ENCODE assay signal across 8 mouse cellular contexts in genomic region chr3:122122127-122122663, GRCm38 (mm10).
DNase-seq lines count a peak whose midpoint lies in the region; ATAC-seq and TF ChIP-seq lines count a peak whose summit lies in the region.

No protein-coding gene starts in this region.

- no peaks in the 10 kb centered on the region for H3K36me3 ChIP-seq in erythroblast, embryonic 14.5 days (ENCODE audit: control insufficient read depth)
- no peaks in the 10 kb centered on the region for H3K36me3 ChIP-seq in embryonic facial prominence, embryonic 10.5 days (replicated peaks)
- H3K36me3 ChIP-seq in heart, adult 2 months (ENCODE audit: control insufficient read depth, insufficient read depth, low read length) = no peaks in the 10 kb centered on the region
- H3K36me3 ChIP-seq in kidney, adult 2 months (ENCODE audit: control insufficient read depth, insufficient read depth, low read length) = no peaks in the 10 kb centered on the region
- no peaks in the 10 kb centered on the region for H3K36me3 ChIP-seq in limb, embryonic 12.5 days
- no peaks in the 10 kb centered on the region for H3K36me3 ChIP-seq in midbrain, embryonic 14.5 days (ENCODE audit: control insufficient read depth, insufficient read depth, low read length)

- H3K4me2 ChIP-seq in limb, embryonic 12.5 days = peak overlapping the region; percentile 52
- peak overlapping the region; percentile 55 for H3K4me2 ChIP-seq in midbrain, embryonic 14.5 days (ENCODE audit: low read length)

- no peaks in the 10 kb centered on the region for H3K27me3 ChIP-seq in erythroblast, embryonic 14.5 days (ENCODE audit: control insufficient read depth)
- 0 out of 2 replicates have a peak, but pooled peaks cover 7% of the 10 kb centered on the region for H3K27me3 ChIP-seq in embryonic facial prominence, embryonic 10.5 days (replicated peaks; ENCODE audit: low read depth, poor library complexity, severe bottlenecking)
- no peaks in the 10 kb centered on the region for H3K27me3 ChIP-seq in heart, adult 2 months (ENCODE audit: control insufficient read depth, insufficient read depth, low read length)
- no peaks in the 10 kb centered on the region for H3K27me3 ChIP-seq in kidney, adult 2 months (replicated peaks; ENCODE audit: control insufficient read depth, insufficient read depth, low read length)
- H3K27me3 ChIP-seq in limb, embryonic 12.5 days = no peaks in the 10 kb centered on the region
- no peaks in the 10 kb centered on the region for H3K27me3 ChIP-seq in midbrain, embryonic 14.5 days (ENCODE audit: control insufficient read depth, insufficient read depth, low read length)

- H3K27ac ChIP-seq in embryonic facial prominence, embryonic 10.5 days (replicated peaks) = peak overlapping the region; percentile 26; the same call in 1 of the 2 replicates
- H3K27ac ChIP-seq in heart, adult 2 months = peak overlapping the region; percentile 96
- peak overlapping the region; percentile 74 for H3K27ac ChIP-seq in kidney, adult 2 months (ENCODE audit: insufficient read depth, low read depth, low read length)
- H3K27ac ChIP-seq in limb, embryonic 12.5 days = 0 out of 2 replicates have a peak overlapping the region, but pooled peaks have one; percentile 23
- H3K27ac ChIP-seq in midbrain, embryonic 14.5 days (replicated peaks; ENCODE audit: low read depth, low read length) = no peak overlapping the region

- intact Hi-C loops in heart, adult 2 months (cut with DNase I) = loop anchor here (1.0 to 5.0 kb wide), 9 partner anchors 18 to 585 kb away; no protein-coding TSS in a partner anchor

- 0 out of 2 replicates have a peak overlapping the region, but pooled peaks have one; percentile 13 for H3K9ac ChIP-seq in heart, adult 2 months (ENCODE audit: low read depth, low read length)
- H3K9ac ChIP-seq in limb, embryonic 12.5 days (replicated peaks) = 0 out of 2 replicates have a peak overlapping the region, but pooled peaks have one; percentile 12
- H3K9ac ChIP-seq in midbrain, embryonic 14.5 days (replicated peaks; ENCODE audit: low read length) = 0 out of 2 replicates have a peak overlapping the region, but pooled peaks have one; percentile 29

- no peak for ATAC-seq in erythroblast, adult 5-6 weeks (replicated peaks; ENCODE audit: low FRiP score, poor library complexity, severe bottlenecking)
- ATAC-seq in limb, embryonic 12.5 days (ENCODE audit: insufficient number of reproducible peaks, insufficient read depth, low FRiP score, low TSS enrichment, low read depth) = peak; percentile 98
- peak; percentile 85 for ATAC-seq in midbrain, embryonic 14.5 days (ENCODE audit: low FRiP score, low TSS enrichment)

- peaks cover 8% of the 10 kb centered on the region for H3K4me1 ChIP-seq in erythroblast, embryonic 14.5 days (ENCODE audit: control insufficient read depth)
- peaks cover 32% of the 10 kb centered on the region for H3K4me1 ChIP-seq in embryonic facial prominence, embryonic 10.5 days
- peaks cover 22% of the 10 kb centered on the region for H3K4me1 ChIP-seq in heart, adult 2 months (ENCODE audit: control insufficient read depth, insufficient read depth, low read length)
- H3K4me1 ChIP-seq in kidney, adult 2 months (ENCODE audit: control insufficient read depth, insufficient read depth, low read length) = no peaks in the 10 kb centered on the region; the same call in 1 of the 2 replicates
- H3K4me1 ChIP-seq in limb, embryonic 12.5 days (replicated peaks) = peaks cover 16% of the 10 kb centered on the region
- peaks cover 10% of the 10 kb centered on the region; the same call in 1 of the 2 replicates for H3K4me1 ChIP-seq in midbrain, embryonic 14.5 days (ENCODE audit: control insufficient read depth, insufficient read depth, low read length)

- no peaks in the 10 kb centered on the region for H3K79me2 ChIP-seq in heart, adult 2 months (replicated peaks; ENCODE audit: control insufficient read depth, insufficient read depth, low read length)

- peak; percentile 53; the same call in 1 of the 2 replicates for TF ChIP-seq POLR2A in heart, adult 2 months (IDR thresholded peaks at IDR 0.05; ENCODE audit: insufficient read depth, low read depth, low read length)
- TF ChIP-seq POLR2A in kidney, adult 2 months (IDR thresholded peaks at IDR 0.05; ENCODE audit: low read depth, low read length) = no peak

- H3K4me3 ChIP-seq in erythroblast, embryonic 14.5 days (replicated peaks) = peak overlapping the region; percentile 40
- peak overlapping the region; percentile 45 for H3K4me3 ChIP-seq in embryonic facial prominence, embryonic 10.5 days
- H3K4me3 ChIP-seq in heart, adult 2 months = peak overlapping the region; percentile 20
- peak overlapping the region; percentile 1; the same call in 1 of the 2 replicates for H3K4me3 ChIP-seq in kidney, adult 2 months (ENCODE audit: insufficient read depth, low read depth, low read length)
- H3K4me3 ChIP-seq in limb, embryonic 12.5 days (replicated peaks) = peak overlapping the region; percentile 24
- peak overlapping the region; percentile 14; the same call in 1 of the 2 replicates for H3K4me3 ChIP-seq in midbrain, embryonic 14.5 days (replicated peaks; ENCODE audit: low read depth, low read length)

- no peak; the same call in none of the 2 replicates for TF ChIP-seq EP300 in heart, adult 2 months (IDR thresholded peaks at IDR 0.05; ENCODE audit: insufficient read depth, low read depth, low read length)

- H3K9me3 ChIP-seq in erythroblast, embryonic 14.5 days (ENCODE audit: control insufficient read depth, low read length) = no peaks in the 10 kb centered on the region
- H3K9me3 ChIP-seq in embryonic facial prominence, embryonic 10.5 days = no peaks in the 10 kb centered on the region
- H3K9me3 ChIP-seq in limb, embryonic 12.5 days = no peaks in the 10 kb centered on the region
- H3K9me3 ChIP-seq in midbrain, embryonic 14.5 days (ENCODE audit: control insufficient read depth, low read length) = no peaks in the 10 kb centered on the region

- peak; percentile 96 for DNase-seq in embryonic facial prominence, embryonic 10.5 days (ENCODE audit: low spot score)
- DNase-seq in heart, adult 2 months = peak; percentile 93 to 95
- DNase-seq in kidney, adult 2 months = peak; percentile 98
- peak; percentile 87 for DNase-seq in midbrain, embryonic 14.5 days
- peak; percentile 35 to 59 for DNase-seq in spleen, postnatal 14 days (ENCODE audit: low spot score in 2 of 2)

- WGBS in embryonic facial prominence, embryonic 10.5 days = 10% methylated on average over 17 of the region's 17 CpGs
- WGBS in heart, adult 2 months = 3% methylated on average over 17 of the region's 17 CpGs
- 5% methylated on average over 17 of the region's 17 CpGs for WGBS in kidney, adult 2 months
- WGBS in limb, embryonic 12.5 days = 12% methylated on average over 17 of the region's 17 CpGs
- WGBS in midbrain, embryonic 14.5 days = 18% methylated on average over 17 of the region's 17 CpGs

- peak; percentile 91 for TF ChIP-seq CTCF in heart, adult 2 months (IDR thresholded peaks at IDR 0.05)
- peak; percentile 69 for TF ChIP-seq CTCF in kidney, adult 2 months (conservative IDR thresholded peaks at IDR 0.05; ENCODE audit: insufficient read depth, insufficient read length, low read depth, low read length)

Comparison
In these comparisons a context has a peak if more than half of its experiments do, and no peak if none do; other contexts are left out.
1. DNase-seq: peak in every context shown above with its lines; median percentile 98 in kidney, adult 2 months; 96 in embryonic facial prominence, embryonic 10.5 days; 94 in heart, adult 2 months; 87 in midbrain, embryonic 14.5 days; 47 in spleen, postnatal 14 days.